ENCODE assay signal across 11 mouse cellular contexts in the genomic region with DNA sequence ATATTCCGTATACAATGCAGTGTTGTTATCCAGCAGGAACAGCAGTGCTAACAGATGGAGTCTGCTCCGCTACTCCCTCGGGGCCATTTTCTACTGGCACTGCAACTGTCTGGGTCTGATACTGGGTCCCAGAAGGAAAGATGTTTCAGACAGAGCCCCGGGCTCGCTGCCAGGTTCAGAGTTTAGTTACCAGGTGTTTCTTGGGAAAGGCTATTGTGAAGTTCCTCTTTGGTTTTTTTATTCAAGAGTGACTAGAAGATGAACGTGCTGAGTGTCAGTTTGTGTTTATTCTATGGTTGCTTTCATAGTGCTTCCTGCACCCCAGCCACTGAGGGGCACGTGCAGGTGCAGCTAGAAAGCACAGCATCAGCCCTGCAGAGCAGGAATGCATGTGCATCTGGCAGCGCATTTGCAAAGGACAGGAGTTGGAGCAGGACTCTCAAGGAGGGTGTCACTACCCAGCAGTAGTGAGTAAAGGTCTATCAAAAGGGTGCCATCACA. TPM values are rescaled to one million over a fixed set of nuclear protein-coding genes. Genes with fewer than 3 reads are reported as not detected.
A peak's percentile ranks its signal among the peaks of the same experiment; 100 is the strongest.
DNase-seq lines count a peak whose midpoint lies in the region; ATAC-seq and TF ChIP-seq lines count a peak whose summit lies in the region.
"Had no signal": no experiment of that assay in that cellular context is flagged by ENCODE, and none has a peak within 500 bp of the region (broad histone marks: within the 10 kb centered on the region; RNA-seq: fewer than 3 reads in every experiment).

No protein-coding gene starts in this region.

- ATAC-seq in liver, embryonic 12.5 days, result no peak
- ATAC-seq in embryonic facial prominence, embryonic 12.5 days (ENCODE audit: insufficient number of reproducible peaks, insufficient read depth, low FRiP score, low TSS enrichment), result no peak
- ATAC-seq in heart, embryonic 15.5 days (replicated peaks; ENCODE audit: insufficient number of reproducible peaks, insufficient read depth, low FRiP score, low read depth), result no peak

- WGBS in liver, embryonic 12.5 days (ENCODE audit: insufficient replicate concordance), result 64% methylated on average over 8 of the region's 8 CpGs
- WGBS in embryonic facial prominence, embryonic 12.5 days, result 35% methylated on average over 8 of the region's 8 CpGs
- 54% methylated on average over 8 of the region's 8 CpGs for whole genome bisulfite sequencing in heart, embryonic 15.5 days
- WGBS in thymus, adult 2 months, result 12% methylated on average over 8 of the region's 8 CpGs
- WGBS in kidney, adult 2 months, result 64% methylated on average over 8 of the region's 8 CpGs

- TF ChIP-seq CTCF in thymus, adult 2 months (IDR thresholded peaks at IDR 0.05; ENCODE audit: borderline replicate concordance, control insufficient read depth, extremely low read depth, insufficient read depth, low read length, poor library complexity), result no peak
- no peak for TF ChIP-seq CTCF in kidney, adult 2 months (conservative IDR thresholded peaks at IDR 0.05; ENCODE audit: insufficient read depth, insufficient read length, low read depth, low read length)

- no peaks in the 10 kb centered on the region for H3K36me3 ChIP-seq in liver, embryonic 12.5 days
- H3K36me3 ChIP-seq in embryonic facial prominence, embryonic 12.5 days, result no peaks in the 10 kb centered on the region
- no peaks in the 10 kb centered on the region for H3K36me3 ChIP-seq in heart, embryonic 15.5 days
- H3K36me3 ChIP-seq in thymus, adult 2 months (ENCODE audit: control insufficient read depth, insufficient read depth, low read length), result no peaks in the 10 kb centered on the region
- no peaks in the 10 kb centered on the region for H3K36me3 ChIP-seq in kidney, adult 2 months (ENCODE audit: control insufficient read depth, insufficient read depth, low read length)
- H3K36me3 ChIP-seq: liver, embryonic 15.5 days had no signal

- H3K9ac ChIP-seq in liver, embryonic 12.5 days, result no peak overlapping the region
- no peak overlapping the region for H3K9ac ChIP-seq in embryonic facial prominence, embryonic 12.5 days
- no peak overlapping the region for H3K9ac ChIP-seq in heart, embryonic 15.5 days
- H3K9ac ChIP-seq: liver, embryonic 15.5 days had no signal

- H3K4me2 ChIP-seq in liver, embryonic 12.5 days, result no peak overlapping the region
- H3K4me2 ChIP-seq in embryonic facial prominence, embryonic 12.5 days (replicated peaks), result no peak overlapping the region
- no peak overlapping the region for H3K4me2 ChIP-seq in heart, embryonic 15.5 days
- H3K4me2 ChIP-seq: liver, embryonic 15.5 days had no signal

- H3K4me1 ChIP-seq in liver, embryonic 12.5 days, result no peaks in the 10 kb centered on the region
- peaks cover 31% of the 10 kb centered on the region for H3K4me1 ChIP-seq in embryonic facial prominence, embryonic 12.5 days
- H3K4me1 ChIP-seq in heart, embryonic 15.5 days (replicated peaks), result 0 out of 2 replicates have a peak, but pooled peaks cover 7% of the 10 kb centered on the region
- peaks cover 11% of the 10 kb centered on the region for H3K4me1 ChIP-seq in thymus, adult 2 months (replicated peaks; ENCODE audit: control insufficient read depth, insufficient read depth, low read length)
- no peaks in the 10 kb centered on the region for H3K4me1 ChIP-seq in kidney, adult 2 months (ENCODE audit: control insufficient read depth, insufficient read depth, low read length)
- H3K4me1 ChIP-seq: liver, embryonic 15.5 days had no signal

- DNase-seq in liver, result peak; percentile 9
- DNase-seq in thymus, adult 2 months, result peak; percentile 71
- DNase-seq in kidney, adult 8-10 months, result no peak
- DNase-seq in kidney, adult 2 months, result no peak
- DNase-seq: cerebellum, adult 18-20 months; layer of hippocampus, adult 9-11 months had no signal

- no peaks in the 10 kb centered on the region for H3K9me3 ChIP-seq in liver, embryonic 12.5 days (replicated peaks)
- H3K9me3 ChIP-seq in embryonic facial prominence, embryonic 12.5 days, result no peaks in the 10 kb centered on the region
- H3K9me3 ChIP-seq in heart, embryonic 15.5 days (replicated peaks), result no peaks in the 10 kb centered on the region
- H3K9me3 ChIP-seq: liver, embryonic 15.5 days had no signal

- H3K27me3 ChIP-seq in liver, embryonic 12.5 days (replicated peaks), result no peaks in the 10 kb centered on the region
- no peaks in the 10 kb centered on the region; the same call in 1 of the 2 replicates for H3K27me3 ChIP-seq in embryonic facial prominence, embryonic 12.5 days
- no peaks in the 10 kb centered on the region for H3K27me3 ChIP-seq in heart, embryonic 15.5 days
- no peaks in the 10 kb centered on the region for H3K27me3 ChIP-seq in thymus, adult 2 months (ENCODE audit: control insufficient read depth, insufficient read depth, low read length)
- H3K27me3 ChIP-seq in kidney, adult 2 months (replicated peaks; ENCODE audit: control insufficient read depth, insufficient read depth, low read length), result no peaks in the 10 kb centered on the region
- H3K27me3 ChIP-seq: liver, embryonic 15.5 days had no signal

- no peak overlapping the region for H3K27ac ChIP-seq in liver, embryonic 12.5 days
- peak overlapping the region; percentile 42; the same call in 1 of the 2 replicates for H3K27ac ChIP-seq in embryonic facial prominence, embryonic 12.5 days
- H3K27ac ChIP-seq in heart, embryonic 15.5 days, result peak overlapping the region; percentile 3; the same call in 1 of the 2 replicates
- H3K27ac ChIP-seq in thymus, adult 2 months (ENCODE audit: control insufficient read depth, insufficient read depth, low read length), result peak overlapping the region; percentile 97
- H3K27ac ChIP-seq in kidney, adult 2 months (ENCODE audit: insufficient read depth, low read depth, low read length), result no peak overlapping the region
- H3K27ac ChIP-seq: liver, embryonic 15.5 days; stomach, postnatal 0 days had no signal

- TF ChIP-seq POLR2A in thymus, adult 2 months (IDR thresholded peaks at IDR 0.05; ENCODE audit: control insufficient read depth, extremely low read depth, insufficient read depth, low read length, poor library complexity), result no peak
- no peak for TF ChIP-seq POLR2A in kidney, adult 2 months (IDR thresholded peaks at IDR 0.05; ENCODE audit: low read depth, low read length)

- H3K4me3 ChIP-seq in liver, embryonic 12.5 days, result no peak overlapping the region
- H3K4me3 ChIP-seq in embryonic facial prominence, embryonic 12.5 days, result no peak overlapping the region
- no peak overlapping the region for H3K4me3 ChIP-seq in heart, embryonic 15.5 days
- H3K4me3 ChIP-seq in thymus, adult 2 months (ENCODE audit: control insufficient read depth, insufficient read depth, low read length), result no peak overlapping the region
- H3K4me3 ChIP-seq in kidney, adult 2 months (ENCODE audit: insufficient read depth, low read depth, low read length), result no peak overlapping the region
- H3K4me3 ChIP-seq: liver, embryonic 15.5 days had no signal

RNA-seq across cellular contexts. Expression of gene Slc38a6, which starts 47.5 kb away (rescaled TPM):
- 3.5 and 3.6 TPM in 2 replicates for polyA plus RNA-seq in liver, embryonic 12.5 days (2016; fragmentation: Nextera tagmentation; extraction: Ambion mirVana)
- polyA plus RNA-seq in embryonic facial prominence, embryonic 12.5 days (2016; fragmentation: Nextera tagmentation; extraction: Ambion mirVana), result 15.0 and 17.2 TPM in 2 replicates
- polyA plus RNA-seq in heart, embryonic 15.5 days (2015; fragmentation: Nextera tagmentation; extraction: Ambion mirVana), result 4.9 and 5.3 TPM in 2 replicates
- 32.7 and 38.1 TPM in 2 replicates for polyA plus RNA-seq in thymus, adult 2 months (2012; rRNA removed)
- polyA plus RNA-seq in kidney, adult 2 months (2012; rRNA removed), result 15.1 and 17.7 TPM in 2 replicates

RNA-seq across cellular contexts. Expression of gene Trmt5, which starts 47.6 kb away (rescaled TPM):
- polyA plus RNA-seq in liver, embryonic 12.5 days (2016; fragmentation: Nextera tagmentation; extraction: Ambion mirVana), result 13.1 and 13.7 TPM in 2 replicates
- 18.1 and 18.6 TPM in 2 replicates for polyA plus RNA-seq in embryonic facial prominence, embryonic 12.5 days (2016; fragmentation: Nextera tagmentation; extraction: Ambion mirVana)
- polyA plus RNA-seq in heart, embryonic 15.5 days (2015; fragmentation: Nextera tagmentation; extraction: Ambion mirVana), result 12.4 and 13.5 TPM in 2 replicates
- 5.7 and 6.5 TPM in 2 replicates for polyA plus RNA-seq in thymus, adult 2 months (2012; rRNA removed)
- 4.8 and 6.1 TPM in 2 replicates for polyA plus RNA-seq in kidney, adult 2 months (2012; rRNA removed)

Comparison
In these comparisons a context has a peak if more than half of its experiments do, and no peak if none do; other contexts are left out.
1. DNase-seq: peak in liver (single experiment) and thymus, adult 2 months (single experiment); none in kidney, adult 8-10 months (0 of 2) and kidney, adult 2 months (single experiment).
2. H3K27ac ChIP-seq: peak in embryonic facial prominence, embryonic 12.5 days (single experiment), heart, embryonic 15.5 days (single experiment) and thymus, adult 2 months (single experiment); none in liver, embryonic 12.5 days (single experiment) and kidney, adult 2 months (single experiment).